Mouse (Mus musculus): ENCODE results near the gene Shroom3. TPM values are rescaled to one million over a fixed set of nuclear protein-coding genes. Genes with fewer than 3 reads are reported as not detected.

The Shroom3 gene
- polyA plus RNA-seq, 1 experiment from 2014 or later, result 19.7 TPM

DNA sequence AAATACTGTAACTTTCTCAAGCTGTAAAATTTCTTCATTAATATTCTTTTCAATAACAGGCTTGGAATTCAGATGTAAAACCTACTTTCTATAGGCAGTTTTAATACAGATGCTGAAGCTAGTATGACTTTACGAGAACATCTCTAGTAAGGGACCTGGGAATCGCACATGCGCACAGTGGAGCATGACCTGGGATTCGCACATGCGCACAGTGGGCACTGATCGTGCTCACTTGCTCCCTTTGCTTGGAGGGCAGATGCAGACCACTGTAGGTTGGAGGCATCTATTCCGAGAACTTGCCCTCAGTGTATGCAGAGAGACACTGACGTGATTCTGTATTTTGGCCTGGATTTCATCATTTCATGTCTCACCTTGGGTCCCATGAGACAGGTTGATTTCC, 212.6 kb downstream of the Shroom3 start:
- ATAC-seq (ENCODE audit: insufficient number of reproducible peaks, low FRiP score), result no peak
- WGBS, result 89% methylated on average over 8 of the region's 8 CpGs
- Histone ChIP-seq H3K27ac (ENCODE audit: poor library complexity, severe bottlenecking) (no peak overlapping the region), H3K36me3 (no peaks in the 10 kb centered on the region), H3K9me3 (replicated peaks) (no peaks in the 10 kb centered on the region), H3K27me3 (replicated peaks) (no peaks in the 10 kb centered on the region), H3K4me2 (no peak overlapping the region), H3K4me3 (no peak overlapping the region), H3K4me1 (replicated peaks) (peaks cover 52% of the 10 kb centered on the region), H3K9ac (no peak overlapping the region)

DNA sequence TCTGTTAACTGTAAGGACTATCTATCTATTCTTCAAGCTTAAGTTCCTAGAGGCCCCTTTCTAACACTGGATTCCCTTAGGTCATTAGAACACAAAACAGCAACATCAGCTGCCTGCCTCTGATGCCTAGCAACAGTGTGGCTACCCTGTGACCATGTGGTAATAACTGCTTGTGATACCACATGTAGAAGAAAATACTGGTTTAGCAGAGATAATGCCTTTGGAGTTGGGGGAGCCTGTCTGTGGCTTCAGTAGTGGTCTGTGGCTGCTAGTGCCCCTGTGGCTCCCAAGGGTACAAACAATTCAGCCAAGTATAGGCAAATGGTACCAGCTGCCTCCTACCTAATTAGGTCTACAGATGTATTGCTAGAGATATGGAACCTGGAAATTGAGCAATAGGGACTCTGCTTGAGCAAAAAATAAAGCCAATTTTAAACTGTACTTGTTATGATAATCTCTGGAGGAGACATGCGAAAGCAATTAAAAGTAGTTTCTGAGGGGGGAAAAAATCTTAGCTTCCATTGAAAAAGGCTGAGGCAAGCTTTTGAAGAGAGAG, 213.6 kb downstream of the Shroom3 start:
- Histone ChIP-seq H3K27me3 (replicated peaks) (no peaks in the 10 kb centered on the region), H3K4me3 (no peak overlapping the region), H3K27ac (ENCODE audit: poor library complexity, severe bottlenecking) (no peak overlapping the region), H3K9ac (no peak overlapping the region), H3K4me2 (0 out of 2 replicates have a peak overlapping the region, but pooled peaks have one; percentile 76), H3K4me1 (replicated peaks) (peaks cover 50% of the 10 kb centered on the region), H3K36me3 (no peaks in the 10 kb centered on the region), H3K9me3 (replicated peaks) (no peaks in the 10 kb centered on the region)
- ATAC-seq (ENCODE audit: insufficient number of reproducible peaks, low FRiP score), result no peak
- 79% methylated on average over 1 of the region's 1 CpGs for WGBS

- peak overlapping the region; percentile 93 for H3K9ac ChIP-seq
- peaks cover 45% of the 10 kb centered on the region for H3K4me1 ChIP-seq (replicated peaks)
- WGBS, result under 1% methylated on average over 95 of the region's 96 CpGs
- peak overlapping the region; percentile 76 for H3K4me2 ChIP-seq
- H3K27ac ChIP-seq (ENCODE audit: poor library complexity, severe bottlenecking), result peak overlapping the region; percentile 91
- no peaks in the 10 kb centered on the region for H3K27me3 ChIP-seq (replicated peaks)
- H3K9me3 ChIP-seq (replicated peaks), result no peaks in the 10 kb centered on the region
- peak overlapping the region; percentile 84 for H3K4me3 ChIP-seq
- H3K36me3 ChIP-seq, result no peaks in the 10 kb centered on the region
- ATAC-seq (ENCODE audit: insufficient number of reproducible peaks, low FRiP score), result peak; percentile 87
Observed at GRCm38 (mm10) chr5:92897766-92898745, 214.8 kb downstream of the Shroom3 start.

DNA sequence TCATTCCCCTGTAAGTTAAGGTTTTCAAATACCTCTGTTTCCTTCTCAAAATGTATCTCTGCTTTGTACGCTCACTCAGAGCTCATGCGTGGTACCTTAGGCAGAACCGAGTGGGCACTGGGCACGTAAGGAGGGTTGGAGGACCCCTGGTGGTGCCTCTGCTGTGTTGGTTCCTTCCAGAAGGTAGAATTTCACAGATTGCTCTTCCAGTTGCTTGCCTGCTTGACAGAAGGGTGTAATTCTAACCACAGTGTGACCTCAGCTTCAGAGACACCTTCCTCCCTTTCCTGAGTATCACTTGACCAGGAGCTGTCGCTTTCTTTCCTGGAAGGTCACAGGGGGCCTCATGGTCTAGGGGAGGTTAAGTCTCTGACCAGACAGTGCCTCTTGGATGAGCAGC, 217.2 kb downstream of the Shroom3 start:
- H3K4me3 ChIP-seq, result no peak overlapping the region
- H3K4me2 ChIP-seq, result peak overlapping the region; percentile 68
- H3K9me3 ChIP-seq (replicated peaks), result no peaks in the 10 kb centered on the region
- peak overlapping the region; percentile 55; the same call in 1 of the 2 replicates for H3K9ac ChIP-seq
- no peaks in the 10 kb centered on the region for H3K27me3 ChIP-seq (replicated peaks)
- H3K36me3 ChIP-seq, result peaks cover 7% of the 10 kb centered on the region; the same call in 1 of the 2 replicates
- H3K27ac ChIP-seq (ENCODE audit: poor library complexity, severe bottlenecking), result peak overlapping the region; percentile 40; the same call in 1 of the 2 replicates
- H3K4me1 ChIP-seq (replicated peaks), result peaks cover 60% of the 10 kb centered on the region
- 42% methylated on average over 5 of the region's 5 CpGs for WGBS
- ATAC-seq (ENCODE audit: insufficient number of reproducible peaks, low FRiP score), result no peak

DNA sequence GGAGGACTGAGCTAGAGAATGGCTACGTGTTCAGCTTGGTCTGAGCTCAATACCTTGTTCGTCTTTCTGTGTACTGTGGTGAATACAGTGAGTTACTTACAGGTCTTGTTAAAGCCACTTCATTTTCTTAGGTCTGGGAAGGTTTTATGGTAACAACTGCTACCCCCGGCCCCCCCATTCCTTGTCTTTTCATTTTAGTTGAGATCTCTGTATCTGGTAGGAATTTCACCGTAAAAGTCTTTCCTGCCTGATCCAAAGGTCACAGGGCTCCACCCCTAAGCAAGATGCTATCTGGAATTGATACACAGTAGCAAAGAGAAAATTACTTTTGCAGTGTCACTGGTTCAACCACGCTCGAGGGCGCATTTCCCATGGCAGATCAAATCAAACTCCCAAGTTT, 218.6 kb downstream of the Shroom3 start:
- no peak overlapping the region for H3K4me3 ChIP-seq
- H3K9ac ChIP-seq, result no peak overlapping the region
- WGBS, result 51% methylated on average over 7 of the region's 7 CpGs
- H3K27me3 ChIP-seq (replicated peaks), result no peaks in the 10 kb centered on the region
- H3K27ac ChIP-seq (ENCODE audit: poor library complexity, severe bottlenecking), result peak overlapping the region; percentile 28; the same call in 1 of the 2 replicates
- no peaks in the 10 kb centered on the region for H3K9me3 ChIP-seq (replicated peaks)
- ATAC-seq (ENCODE audit: insufficient number of reproducible peaks, low FRiP score), result no peak
- peaks cover 68% of the 10 kb centered on the region for H3K4me1 ChIP-seq (replicated peaks)
- peaks cover 7% of the 10 kb centered on the region; the same call in 1 of the 2 replicates for H3K36me3 ChIP-seq
- H3K4me2 ChIP-seq, result no peak overlapping the region

GRCm38 (mm10) chr5:92905146-92905545, 221.9 kb downstream of the Shroom3 start:
- H3K9me3 ChIP-seq (replicated peaks), result peaks cover 7% of the 10 kb centered on the region
- H3K4me3 ChIP-seq, result no peak overlapping the region
- peaks cover 20% of the 10 kb centered on the region for H3K36me3 ChIP-seq
- peak overlapping the region; percentile 86 for H3K27ac ChIP-seq (ENCODE audit: poor library complexity, severe bottlenecking)
- H3K27me3 ChIP-seq (replicated peaks), result no peaks in the 10 kb centered on the region
- peak overlapping the region; percentile 14; the same call in 1 of the 2 replicates for H3K9ac ChIP-seq
- 38% methylated on average over 9 of the region's 9 CpGs for WGBS
- ATAC-seq (ENCODE audit: insufficient number of reproducible peaks, low FRiP score), result no peak
- H3K4me2 ChIP-seq, result peak overlapping the region; percentile 25
- peaks cover 78% of the 10 kb centered on the region for H3K4me1 ChIP-seq (replicated peaks)

DNA sequence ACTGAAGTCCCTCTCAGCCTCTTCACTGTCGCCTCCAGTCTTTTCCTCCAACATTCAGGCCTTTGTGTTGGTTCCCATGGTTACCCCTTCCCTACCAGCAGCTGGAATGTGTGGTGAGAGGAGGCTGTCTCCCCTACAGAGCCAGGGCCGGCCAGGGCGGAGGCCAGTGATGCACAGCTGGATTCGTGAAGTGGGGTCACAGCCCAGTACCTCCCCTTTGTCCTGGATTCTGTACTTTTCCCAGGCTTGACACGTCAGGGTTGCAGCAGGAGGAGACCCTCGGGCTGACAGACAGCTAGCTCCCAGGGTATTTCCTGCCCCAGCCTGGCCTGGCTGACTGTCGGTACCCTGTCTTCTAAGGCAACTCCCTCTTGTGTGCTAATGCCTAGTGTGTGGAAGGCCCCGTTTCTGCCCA, 222.4 kb downstream of the Shroom3 start:
- WGBS, result 13% methylated on average over 8 of the region's 8 CpGs
- H3K9me3 ChIP-seq (replicated peaks), result peaks cover 9% of the 10 kb centered on the region
- peaks cover 23% of the 10 kb centered on the region for H3K36me3 ChIP-seq
- H3K4me3 ChIP-seq, result no peak overlapping the region
- no peaks in the 10 kb centered on the region for H3K27me3 ChIP-seq (replicated peaks)
- ATAC-seq (ENCODE audit: insufficient number of reproducible peaks, low FRiP score), result peak; percentile 71
- peak overlapping the region; percentile 25 for H3K4me2 ChIP-seq
- H3K9ac ChIP-seq, result peak overlapping the region; percentile 14
- H3K27ac ChIP-seq (ENCODE audit: poor library complexity, severe bottlenecking), result peak overlapping the region; percentile 86
- H3K4me1 ChIP-seq (replicated peaks), result peaks cover 79% of the 10 kb centered on the region

DNA sequence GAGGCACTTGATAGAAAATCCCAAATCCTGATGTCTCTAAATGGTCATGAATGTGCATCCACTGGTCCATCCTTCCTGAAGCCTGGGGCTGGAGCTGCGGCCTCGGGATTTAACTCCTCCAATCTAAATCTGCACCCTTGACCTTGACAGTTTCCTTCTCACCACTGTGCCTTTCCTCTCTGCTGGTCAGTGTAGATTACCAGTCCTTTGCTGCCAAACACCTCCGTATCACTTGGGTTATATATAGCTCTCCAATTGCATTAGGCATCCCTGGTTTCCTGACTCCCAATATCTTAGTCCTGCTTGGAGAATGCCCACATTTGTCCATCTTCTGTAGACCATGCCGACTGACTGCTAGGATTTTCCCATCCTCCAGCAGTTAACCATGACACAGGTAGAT, 225.0 kb downstream of the Shroom3 start:
- H3K27me3 ChIP-seq (replicated peaks), result no peaks in the 10 kb centered on the region
- peaks cover 30% of the 10 kb centered on the region for H3K36me3 ChIP-seq
- no peak overlapping the region for H3K9ac ChIP-seq
- H3K9me3 ChIP-seq (replicated peaks), result peaks cover 10% of the 10 kb centered on the region
- WGBS, result 24% methylated on average over 4 of the region's 4 CpGs
- H3K27ac ChIP-seq (ENCODE audit: poor library complexity, severe bottlenecking), result peak overlapping the region; percentile 93
- peak overlapping the region; percentile 35; the same call in 1 of the 2 replicates for H3K4me2 ChIP-seq
- H3K4me1 ChIP-seq (replicated peaks), result peaks cover 74% of the 10 kb centered on the region
- no peak overlapping the region for H3K4me3 ChIP-seq
- peak; percentile 59; the same call in 1 of the 2 replicates for ATAC-seq (ENCODE audit: insufficient number of reproducible peaks, low FRiP score)

DNA sequence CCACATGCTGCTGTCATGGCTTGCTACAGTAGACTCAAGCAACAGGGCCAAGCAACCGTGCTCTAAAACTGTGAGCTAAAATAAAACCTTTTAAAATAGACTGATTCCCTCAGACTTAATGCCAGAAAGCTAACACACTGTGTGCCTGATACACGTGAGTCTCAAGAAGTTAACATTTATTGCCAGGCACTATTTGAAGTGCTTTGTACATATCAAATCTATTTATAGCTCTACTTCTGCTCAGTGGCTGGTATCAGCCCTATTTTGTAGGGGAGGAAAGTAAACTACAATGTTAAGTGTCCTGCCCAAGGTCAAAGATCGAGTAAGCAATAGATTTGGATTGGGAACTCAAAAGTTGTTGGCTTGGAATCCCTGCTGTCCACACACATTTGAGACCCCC, 227.6 kb downstream of the Shroom3 start:
- peaks cover 23% of the 10 kb centered on the region for H3K36me3 ChIP-seq
- H3K4me3 ChIP-seq, result no peak overlapping the region
- WGBS, result 47% methylated on average over 3 of the region's 3 CpGs
- no peak overlapping the region for H3K9ac ChIP-seq
- no peak for ATAC-seq (ENCODE audit: insufficient number of reproducible peaks, low FRiP score)
- H3K27me3 ChIP-seq (replicated peaks), result no peaks in the 10 kb centered on the region
- no peak overlapping the region for H3K4me2 ChIP-seq
- peaks cover 10% of the 10 kb centered on the region for H3K9me3 ChIP-seq (replicated peaks)
- peaks cover 74% of the 10 kb centered on the region for H3K4me1 ChIP-seq (replicated peaks)
- peak overlapping the region; percentile 78 for H3K27ac ChIP-seq (ENCODE audit: poor library complexity, severe bottlenecking)

GRCm38 (mm10) chr5:92915421-92915820, 232.2 kb downstream of the Shroom3 start:
- no peak for ATAC-seq (ENCODE audit: insufficient number of reproducible peaks, low FRiP score)
- peaks cover 59% of the 10 kb centered on the region for H3K4me1 ChIP-seq (replicated peaks)

GRCm38 (mm10) chr5:92917755-92918154, 234.5 kb downstream of the Shroom3 start:
- Histone ChIP-seq H3K27me3 (replicated peaks) (no peaks in the 10 kb centered on the region), H3K4me2 (no peak overlapping the region), H3K36me3 (peaks cover 31% of the 10 kb centered on the region), H3K4me1 (replicated peaks) (peaks cover 50% of the 10 kb centered on the region), H3K4me3 (no peak overlapping the region), H3K9me3 (replicated peaks) (no peaks in the 10 kb centered on the region), H3K27ac (ENCODE audit: poor library complexity, severe bottlenecking) (peak overlapping the region; percentile 30), H3K9ac (0 out of 2 replicates have a peak overlapping the region, but pooled peaks have one; percentile 12)
- 57% methylated on average over 6 of the region's 6 CpGs for WGBS
- no peak for ATAC-seq (ENCODE audit: insufficient number of reproducible peaks, low FRiP score)

More at GRCm38 (mm10) chr5:92915421-92915820, 232.2 kb downstream of the Shroom3 start:
- H3K36me3 ChIP-seq, result peaks cover 17% of the 10 kb centered on the region
- WGBS, result 27% methylated on average over 10 of the region's 10 CpGs
- no peak overlapping the region for H3K4me3 ChIP-seq
- H3K4me2 ChIP-seq, result peak overlapping the region; percentile 23; the same call in 1 of the 2 replicates
- H3K9me3 ChIP-seq (replicated peaks), result 0 out of 2 replicates have a peak, but pooled peaks cover 2% of the 10 kb centered on the region
- peak overlapping the region; percentile 73 for H3K27ac ChIP-seq (ENCODE audit: poor library complexity, severe bottlenecking)
- H3K9ac ChIP-seq, result 0 out of 2 replicates have a peak overlapping the region, but pooled peaks have one; percentile 40
- no peaks in the 10 kb centered on the region for H3K27me3 ChIP-seq (replicated peaks)
